Mouse (Mus musculus): ENCODE results near the gene Adam11. TPM values are rescaled to one million over a fixed set of nuclear protein-coding genes. Genes with fewer than 3 reads are reported as not detected.

Gene Adam11
- polyA plus RNA-seq, 1 experiment, result 0.40 TPM

- TF ChIP-seq POLR2A (IDR thresholded peaks at IDR 0.05; ENCODE audit: low read depth, low read length) (no peak), CTCF (IDR thresholded peaks at IDR 0.05; ENCODE audit: borderline replicate concordance, insufficient read depth, low read length) (no peak)
- Histone ChIP-seq H3K4me3 (ENCODE audit: insufficient read depth, low read length) (no peak overlapping the region), H3K4me1 (ENCODE audit: control insufficient read depth, insufficient read depth, low read length) (no peaks in the 10 kb centered on the region), H3K27ac (ENCODE audit: insufficient read depth, low read length) (no peak overlapping the region)
Measured at GRCm38 (mm10) chr11:102765416-102765815, 4.2 kb downstream of the Adam11 start.

GRCm38 (mm10) chr11:102767055-102767670 is 5.9 kb downstream of the Adam11 start:
- Histone ChIP-seq H3K27ac (ENCODE audit: insufficient read depth, low read length) (no peak overlapping the region), H3K4me3 (ENCODE audit: insufficient read depth, low read length) (no peak overlapping the region), H3K4me1 (ENCODE audit: control insufficient read depth, insufficient read depth, low read length) (no peaks in the 10 kb centered on the region)
- TF ChIP-seq POLR2A (IDR thresholded peaks at IDR 0.05; ENCODE audit: low read depth, low read length) (no peak), CTCF (IDR thresholded peaks at IDR 0.05; ENCODE audit: borderline replicate concordance, insufficient read depth, low read length) (no peak)

- Histone ChIP-seq H3K4me1 (ENCODE audit: control insufficient read depth, insufficient read depth, low read length) (no peaks in the 10 kb centered on the region), H3K27ac (ENCODE audit: insufficient read depth, low read length) (no peak overlapping the region), H3K4me3 (ENCODE audit: insufficient read depth, low read length) (no peak overlapping the region)
- TF ChIP-seq POLR2A (IDR thresholded peaks at IDR 0.05; ENCODE audit: low read depth, low read length) (no peak), CTCF (IDR thresholded peaks at IDR 0.05; ENCODE audit: borderline replicate concordance, insufficient read depth, low read length) (no peak)
Measured at GRCm38 (mm10) chr11:102769141-102769540, 7.9 kb downstream of the Adam11 start.

- Histone ChIP-seq H3K4me1 (ENCODE audit: control insufficient read depth, insufficient read depth, low read length) (no peaks in the 10 kb centered on the region), H3K4me3 (ENCODE audit: insufficient read depth, low read length) (no peak overlapping the region), H3K27ac (ENCODE audit: insufficient read depth, low read length) (no peak overlapping the region)
- no peak for TF ChIP-seq CTCF (IDR thresholded peaks at IDR 0.05; ENCODE audit: borderline replicate concordance, insufficient read depth, low read length)
- TF ChIP-seq POLR2A (IDR thresholded peaks at IDR 0.05; ENCODE audit: low read depth, low read length), result no peak
Measured at GRCm38 (mm10) chr11:102769993-102770661, 8.9 kb downstream of the Adam11 start.

DNA sequence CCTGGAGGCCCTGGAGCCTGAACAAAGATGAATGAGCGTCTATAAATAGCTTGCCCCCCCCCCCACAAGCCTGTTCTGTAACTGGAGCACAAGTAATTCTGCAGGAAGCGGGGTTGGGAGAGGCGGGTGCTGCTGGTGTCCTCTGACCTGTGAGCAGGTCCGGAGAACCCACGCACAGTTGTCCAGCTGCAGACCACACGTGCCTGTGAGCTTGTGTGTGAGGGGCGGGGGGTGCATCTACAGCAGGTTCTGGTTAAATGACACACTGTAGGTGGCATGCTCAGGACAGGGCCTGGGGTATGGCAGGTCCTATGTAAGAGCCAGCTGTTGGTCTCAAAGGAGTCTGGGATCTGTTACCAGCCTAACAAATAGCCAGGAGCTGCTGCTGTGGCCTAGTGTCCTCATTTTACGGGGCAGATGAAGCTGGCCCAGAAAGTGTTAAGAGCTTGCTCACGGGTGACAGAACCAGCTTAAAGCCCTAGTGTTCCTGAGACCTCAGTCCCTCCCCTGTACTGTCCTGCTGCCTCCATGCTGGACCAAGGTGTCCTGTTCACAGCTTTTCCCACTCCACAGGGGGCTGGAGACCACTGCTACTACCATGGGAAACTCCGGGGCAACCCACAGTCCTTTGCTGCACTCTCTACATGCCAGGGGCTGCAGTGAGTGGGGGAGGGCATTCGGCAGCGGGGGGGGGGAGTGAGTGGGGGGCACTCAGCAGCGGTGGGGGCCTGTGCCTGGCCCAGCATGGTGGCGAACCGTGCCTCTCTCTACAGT is 9.6 kb downstream of the Adam11 start:
- H3K27ac ChIP-seq (ENCODE audit: insufficient read depth, low read length), result no peak overlapping the region
- H3K4me3 ChIP-seq (ENCODE audit: insufficient read depth, low read length), result no peak overlapping the region
- no peaks in the 10 kb centered on the region for H3K4me1 ChIP-seq (ENCODE audit: control insufficient read depth, insufficient read depth, low read length)
- TF ChIP-seq POLR2A (IDR thresholded peaks at IDR 0.05; ENCODE audit: low read depth, low read length), result no peak
- no peak for TF ChIP-seq CTCF (IDR thresholded peaks at IDR 0.05; ENCODE audit: borderline replicate concordance, insufficient read depth, low read length)

GRCm38 (mm10) chr11:102771916-102772714 is 10.9 kb downstream of the Adam11 start:
- TF ChIP-seq POLR2A (IDR thresholded peaks at IDR 0.05; ENCODE audit: low read depth, low read length) (no peak), CTCF (IDR thresholded peaks at IDR 0.05; ENCODE audit: borderline replicate concordance, insufficient read depth, low read length) (no peak)
- Histone ChIP-seq H3K4me3 (ENCODE audit: insufficient read depth, low read length) (no peak overlapping the region), H3K4me1 (ENCODE audit: control insufficient read depth, insufficient read depth, low read length) (no peaks in the 10 kb centered on the region), H3K27ac (ENCODE audit: insufficient read depth, low read length) (no peak overlapping the region)

- Histone ChIP-seq H3K27ac (ENCODE audit: insufficient read depth, low read length) (no peak overlapping the region), H3K4me1 (ENCODE audit: control insufficient read depth, insufficient read depth, low read length) (no peaks in the 10 kb centered on the region), H3K4me3 (ENCODE audit: insufficient read depth, low read length) (no peak overlapping the region)
- TF ChIP-seq POLR2A (IDR thresholded peaks at IDR 0.05; ENCODE audit: low read depth, low read length) (no peak), CTCF (IDR thresholded peaks at IDR 0.05; ENCODE audit: borderline replicate concordance, insufficient read depth, low read length) (no peak)
Measured at GRCm38 (mm10) chr11:102772771-102773700, 11.8 kb downstream of the Adam11 start.

DNA sequence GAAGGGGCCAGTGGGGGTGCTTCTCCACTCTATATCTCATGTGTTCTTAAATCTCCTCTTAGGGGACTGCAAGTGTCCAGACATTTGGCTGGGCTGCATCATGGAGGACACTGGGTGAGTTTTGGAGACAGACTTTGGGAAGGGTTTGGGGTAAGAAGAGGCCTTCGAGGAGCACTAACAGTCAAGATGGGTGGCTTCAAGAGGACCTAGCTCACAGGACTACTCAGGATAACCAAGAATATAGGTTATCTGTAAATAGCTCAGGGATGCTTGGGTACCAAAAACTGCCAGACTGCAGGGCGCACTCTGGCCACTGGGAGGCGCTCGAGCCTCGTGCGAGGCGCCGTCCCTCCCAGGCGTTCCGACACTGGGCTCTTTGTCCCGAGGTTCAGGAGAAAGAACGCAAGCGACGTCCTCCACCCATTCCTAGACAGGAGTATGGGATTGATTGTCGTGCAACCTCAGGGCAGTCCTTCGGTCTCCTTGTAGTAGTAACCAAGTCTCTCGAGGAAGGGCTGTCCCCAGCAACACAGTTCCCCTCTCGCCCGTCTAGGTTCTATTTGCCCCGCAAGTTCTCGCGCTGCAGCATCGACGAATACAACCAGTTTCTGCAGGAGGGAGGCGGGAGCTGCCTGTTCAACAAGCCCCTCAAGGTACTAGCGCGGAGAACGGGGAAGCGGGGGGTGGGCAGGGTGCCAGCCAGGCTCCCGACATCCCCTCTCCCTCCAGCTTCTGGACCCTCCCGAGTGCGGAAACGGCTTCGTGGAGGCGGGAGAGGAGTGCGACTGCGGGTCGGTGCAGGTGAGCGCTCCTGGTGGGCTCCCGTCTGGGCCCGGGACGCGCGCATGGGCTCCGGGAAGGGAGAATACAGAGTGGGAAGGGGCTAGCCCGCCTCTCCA is 12.7 kb downstream of the Adam11 start:
- peak overlapping the region; percentile 37 for H3K4me3 ChIP-seq (ENCODE audit: insufficient read depth, low read length)
- 0 out of 2 replicates have a peak, but pooled peaks have one; percentile 36 for TF ChIP-seq POLR2A (IDR thresholded peaks at IDR 0.05; ENCODE audit: low read depth, low read length)
- peak; percentile 96 for TF ChIP-seq CTCF (IDR thresholded peaks at IDR 0.05; ENCODE audit: borderline replicate concordance, insufficient read depth, low read length)
- no peak overlapping the region for H3K27ac ChIP-seq (ENCODE audit: insufficient read depth, low read length)
- H3K4me1 ChIP-seq (ENCODE audit: control insufficient read depth, insufficient read depth, low read length), result no peaks in the 10 kb centered on the region
